Mouse (Mus musculus): ENCODE measurements at regions not wholly inside any gene's neighbourhood (a gene's known extent, or its start where the extent isn't known, plus 50 kb on each side); places are given as distances from the start of the nearest gene placed in this dataset.

DNA sequence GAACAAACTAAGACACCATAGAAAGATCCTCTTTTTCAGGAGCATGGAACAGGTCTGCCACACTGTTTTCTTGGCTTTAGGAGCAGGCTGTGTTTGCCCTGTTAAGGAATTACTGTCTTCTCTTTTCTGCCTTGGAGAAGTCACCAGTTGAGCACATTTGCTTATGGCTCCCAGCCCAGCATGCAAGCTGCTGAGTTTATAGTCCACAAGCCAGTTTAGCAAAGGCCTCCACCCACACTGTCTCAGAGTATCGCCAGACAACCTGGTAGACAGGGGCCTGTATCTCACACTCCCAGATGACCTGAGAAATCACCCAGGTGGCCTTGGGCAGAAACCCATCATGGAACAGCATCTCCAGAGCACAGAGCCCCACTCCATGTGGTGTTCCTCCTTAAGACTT is 322.1 kb downstream of the Prdm2 start:
- Histone ChIP-seq H3K36me3 (ENCODE audit: control insufficient read depth, insufficient read depth, low read length) (no peaks in the 10 kb centered on the region), H3K9me3 (replicated peaks; ENCODE audit: control insufficient read depth, low read length) (peaks cover under 1% of the 10 kb centered on the region; the same call in 1 of the 2 replicates), H3K4me3 (replicated peaks; ENCODE audit: low read length) (no peak overlapping the region), H3K9ac (ENCODE audit: low read length) (no peak overlapping the region), H3K27me3 (ENCODE audit: control insufficient read depth, insufficient read depth, low read length) (no peaks in the 10 kb centered on the region), H3K4me1 (ENCODE audit: control insufficient read depth, insufficient read depth, low read length) (no peaks in the 10 kb centered on the region), H3K27ac (ENCODE audit: low read length) (no peak overlapping the region), H3K4me2 (ENCODE audit: low read depth, low read length) (no peak overlapping the region)
- no peak for ATAC-seq (ENCODE audit: insufficient read depth, low FRiP score)
- 65% methylated on average over 1 of the region's 1 CpGs for WGBS

DNA sequence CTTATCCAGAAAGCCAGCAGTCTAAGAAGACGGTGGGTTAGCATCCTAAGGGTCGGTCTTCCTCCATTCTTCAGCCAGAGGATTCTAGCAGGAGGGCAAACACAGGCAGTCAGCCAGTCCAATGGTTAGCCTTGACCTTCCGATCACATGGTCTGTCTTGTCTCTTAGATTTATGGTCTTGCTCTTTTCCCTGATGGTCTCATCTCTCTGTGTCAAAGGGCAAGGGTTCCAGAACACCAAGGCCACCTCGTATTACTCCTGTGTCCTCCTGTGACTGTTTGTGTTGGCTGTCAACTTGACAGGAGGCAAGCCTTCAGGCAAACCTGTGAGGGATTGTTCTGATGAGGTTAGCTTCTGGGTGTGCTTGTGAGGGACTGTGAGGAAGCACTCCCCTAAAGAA is 323.9 kb downstream of the Prdm2 start:
- Histone ChIP-seq H3K4me1 (ENCODE audit: control insufficient read depth, insufficient read depth, low read length) (no peaks in the 10 kb centered on the region), H3K27ac (ENCODE audit: low read length) (no peak overlapping the region), H3K4me3 (replicated peaks; ENCODE audit: low read length) (no peak overlapping the region), H3K36me3 (ENCODE audit: control insufficient read depth, insufficient read depth, low read length) (no peaks in the 10 kb centered on the region), H3K9me3 (replicated peaks; ENCODE audit: control insufficient read depth, low read length) (no peaks in the 10 kb centered on the region), H3K9ac (ENCODE audit: low read length) (no peak overlapping the region), H3K27me3 (ENCODE audit: control insufficient read depth, insufficient read depth, low read length) (no peaks in the 10 kb centered on the region), H3K4me2 (ENCODE audit: low read depth, low read length) (no peak overlapping the region)
- 60% methylated on average over 4 of the region's 4 CpGs for WGBS
- ATAC-seq (ENCODE audit: insufficient read depth, low FRiP score), result no peak

- Histone ChIP-seq H3K4me3 (replicated peaks; ENCODE audit: low read length) (no peak overlapping the region), H3K4me2 (ENCODE audit: low read depth, low read length) (no peak overlapping the region), H3K4me1 (ENCODE audit: control insufficient read depth, insufficient read depth, low read length) (no peaks in the 10 kb centered on the region), H3K27ac (ENCODE audit: low read length) (no peak overlapping the region), H3K9ac (ENCODE audit: low read length) (no peak overlapping the region), H3K36me3 (ENCODE audit: control insufficient read depth, insufficient read depth, low read length) (no peaks in the 10 kb centered on the region), H3K9me3 (replicated peaks; ENCODE audit: control insufficient read depth, low read length) (no peaks in the 10 kb centered on the region), H3K27me3 (ENCODE audit: control insufficient read depth, insufficient read depth, low read length) (no peaks in the 10 kb centered on the region)
- ATAC-seq (ENCODE audit: insufficient read depth, low FRiP score), result no peak
- WGBS, result 31% methylated on average over 6 of the region's 6 CpGs
Measured at GRCm38 (mm10) chr4:142887876-142888275, 324.9 kb downstream of the Prdm2 start.

- no peaks in the 10 kb centered on the region for H3K27me3 ChIP-seq (ENCODE audit: control insufficient read depth, insufficient read depth, low read length)
- no peak; the same call in 1 of the 2 replicates for ATAC-seq (ENCODE audit: insufficient read depth, low FRiP score)
- no peak overlapping the region for H3K27ac ChIP-seq (ENCODE audit: low read length)
- no peak overlapping the region for H3K4me2 ChIP-seq (ENCODE audit: low read depth, low read length)
- H3K36me3 ChIP-seq (ENCODE audit: control insufficient read depth, insufficient read depth, low read length), result no peaks in the 10 kb centered on the region
- H3K9ac ChIP-seq (ENCODE audit: low read length), result no peak overlapping the region
- no peaks in the 10 kb centered on the region for H3K4me1 ChIP-seq (ENCODE audit: control insufficient read depth, insufficient read depth, low read length)
- H3K9me3 ChIP-seq (replicated peaks; ENCODE audit: control insufficient read depth, low read length), result no peaks in the 10 kb centered on the region
- H3K4me3 ChIP-seq (replicated peaks; ENCODE audit: low read length), result no peak overlapping the region
- WGBS, result 2% methylated on average over 2 of the region's 2 CpGs
Measured at GRCm38 (mm10) chr4:142880323-142880759, 332.5 kb downstream of the Prdm2 start.

GRCm38 (mm10) chr4:142876151-142876550 is 336.6 kb downstream of the Prdm2 start:
- Histone ChIP-seq H3K27ac (ENCODE audit: low read length) (no peak overlapping the region), H3K27me3 (ENCODE audit: control insufficient read depth, insufficient read depth, low read length) (no peaks in the 10 kb centered on the region), H3K4me1 (ENCODE audit: control insufficient read depth, insufficient read depth, low read length) (no peaks in the 10 kb centered on the region), H3K9me3 (replicated peaks; ENCODE audit: control insufficient read depth, low read length) (no peaks in the 10 kb centered on the region), H3K4me2 (ENCODE audit: low read depth, low read length) (no peak overlapping the region), H3K36me3 (ENCODE audit: control insufficient read depth, insufficient read depth, low read length) (no peaks in the 10 kb centered on the region), H3K9ac (ENCODE audit: low read length) (no peak overlapping the region), H3K4me3 (replicated peaks; ENCODE audit: low read length) (no peak overlapping the region)
- 75% methylated on average over 3 of the region's 3 CpGs for WGBS
- ATAC-seq (ENCODE audit: insufficient read depth, low FRiP score), result no peak

- ATAC-seq (ENCODE audit: insufficient read depth, low FRiP score), result no peak
- H3K9ac ChIP-seq (ENCODE audit: low read length), result no peak overlapping the region
- H3K4me1 ChIP-seq (ENCODE audit: control insufficient read depth, insufficient read depth, low read length), result no peaks in the 10 kb centered on the region
- H3K4me3 ChIP-seq (replicated peaks; ENCODE audit: low read length), result no peak overlapping the region
- H3K9me3 ChIP-seq (replicated peaks; ENCODE audit: control insufficient read depth, low read length), result no peaks in the 10 kb centered on the region
- no peaks in the 10 kb centered on the region for H3K27me3 ChIP-seq (ENCODE audit: control insufficient read depth, insufficient read depth, low read length)
- WGBS, result 60% methylated on average over 5 of the region's 5 CpGs
- H3K36me3 ChIP-seq (ENCODE audit: control insufficient read depth, insufficient read depth, low read length), result no peaks in the 10 kb centered on the region
- H3K27ac ChIP-seq (ENCODE audit: low read length), result no peak overlapping the region
- no peak overlapping the region for H3K4me2 ChIP-seq (ENCODE audit: low read depth, low read length)
Measured at GRCm38 (mm10) chr4:142875105-142875504, 337.7 kb downstream of the Prdm2 start.

- Histone ChIP-seq H3K27me3 (ENCODE audit: control insufficient read depth, insufficient read depth, low read length) (no peaks in the 10 kb centered on the region), H3K27ac (ENCODE audit: low read length) (no peak overlapping the region), H3K4me1 (ENCODE audit: control insufficient read depth, insufficient read depth, low read length) (no peaks in the 10 kb centered on the region), H3K4me2 (ENCODE audit: low read depth, low read length) (no peak overlapping the region), H3K9me3 (replicated peaks; ENCODE audit: control insufficient read depth, low read length) (no peaks in the 10 kb centered on the region), H3K36me3 (ENCODE audit: control insufficient read depth, insufficient read depth, low read length) (no peaks in the 10 kb centered on the region), H3K4me3 (replicated peaks; ENCODE audit: low read length) (no peak overlapping the region), H3K9ac (ENCODE audit: low read length) (no peak overlapping the region)
- ATAC-seq (ENCODE audit: insufficient read depth, low FRiP score), result no peak
- WGBS, result 81% methylated on average over 7 of the region's 7 CpGs
Measured at GRCm38 (mm10) chr4:142866341-142866740, 346.5 kb downstream of the Prdm2 start.

DNA sequence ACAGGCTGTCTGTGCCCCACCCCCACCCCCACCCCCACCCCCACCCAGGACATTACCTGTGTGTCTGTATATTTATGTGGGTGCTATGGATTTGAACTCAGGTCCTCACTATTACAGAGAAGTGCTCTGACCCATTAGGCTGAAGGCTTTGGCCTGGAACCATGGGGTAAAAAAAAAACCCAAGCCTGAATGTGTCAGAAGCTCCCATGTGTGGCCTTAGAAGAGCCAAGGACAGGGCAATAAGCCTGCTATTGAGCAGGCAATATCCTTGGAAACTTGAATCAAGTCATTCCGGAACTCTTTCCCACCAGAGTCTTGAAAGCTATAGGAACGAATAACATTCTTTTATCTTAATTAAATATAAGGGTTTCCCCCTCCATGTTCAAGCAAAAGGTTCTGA is 347.2 kb downstream of the Prdm2 start:
- Histone ChIP-seq H3K27me3 (ENCODE audit: control insufficient read depth, insufficient read depth, low read length) (no peaks in the 10 kb centered on the region), H3K9me3 (replicated peaks; ENCODE audit: control insufficient read depth, low read length) (no peaks in the 10 kb centered on the region), H3K27ac (ENCODE audit: low read length) (no peak overlapping the region), H3K4me1 (ENCODE audit: control insufficient read depth, insufficient read depth, low read length) (no peaks in the 10 kb centered on the region), H3K9ac (ENCODE audit: low read length) (no peak overlapping the region), H3K4me3 (replicated peaks; ENCODE audit: low read length) (no peak overlapping the region), H3K36me3 (ENCODE audit: control insufficient read depth, insufficient read depth, low read length) (no peaks in the 10 kb centered on the region), H3K4me2 (ENCODE audit: low read depth, low read length) (no peak overlapping the region)
- 81% methylated on average over 2 of the region's 2 CpGs for WGBS
- no peak for ATAC-seq (ENCODE audit: insufficient read depth, low FRiP score)

- WGBS, result 53% methylated on average over 5 of the region's 5 CpGs
- Histone ChIP-seq H3K4me2 (ENCODE audit: low read depth, low read length) (no peak overlapping the region), H3K9me3 (replicated peaks; ENCODE audit: control insufficient read depth, low read length) (no peaks in the 10 kb centered on the region), H3K9ac (ENCODE audit: low read length) (no peak overlapping the region), H3K27ac (ENCODE audit: low read length) (no peak overlapping the region), H3K36me3 (ENCODE audit: control insufficient read depth, insufficient read depth, low read length) (no peaks in the 10 kb centered on the region), H3K27me3 (ENCODE audit: control insufficient read depth, insufficient read depth, low read length) (no peaks in the 10 kb centered on the region), H3K4me3 (replicated peaks; ENCODE audit: low read length) (no peak overlapping the region), H3K4me1 (ENCODE audit: control insufficient read depth, insufficient read depth, low read length) (no peaks in the 10 kb centered on the region)
- ATAC-seq (ENCODE audit: insufficient read depth, low FRiP score), result no peak
Measured at GRCm38 (mm10) chr4:142863939-142864338, 348.9 kb downstream of the Prdm2 start.

GRCm38 (mm10) chr4:142860441-142860840 is 352.4 kb downstream of the Prdm2 start:
- no peaks in the 10 kb centered on the region for H3K9me3 ChIP-seq (replicated peaks; ENCODE audit: control insufficient read depth, low read length)
- no peak overlapping the region for H3K9ac ChIP-seq (ENCODE audit: low read length)

More at GRCm38 (mm10) chr4:142860441-142860840, 352.4 kb downstream of the Prdm2 start:
- H3K4me3 ChIP-seq (replicated peaks; ENCODE audit: low read length), result no peak overlapping the region
- H3K27ac ChIP-seq (ENCODE audit: low read length), result no peak overlapping the region
- H3K4me2 ChIP-seq (ENCODE audit: low read depth, low read length), result no peak overlapping the region
- H3K36me3 ChIP-seq (ENCODE audit: control insufficient read depth, insufficient read depth, low read length), result no peaks in the 10 kb centered on the region
- no peaks in the 10 kb centered on the region for H3K27me3 ChIP-seq (ENCODE audit: control insufficient read depth, insufficient read depth, low read length)
- WGBS, result 79% methylated on average over 3 of the region's 3 CpGs
- no peak for ATAC-seq (ENCODE audit: insufficient read depth, low FRiP score)
- H3K4me1 ChIP-seq (ENCODE audit: control insufficient read depth, insufficient read depth, low read length), result no peaks in the 10 kb centered on the region

Measured in stomach, embryonic 16.5 days (tissue).